Mouse (Mus musculus) embryonic fibroblast, embryonic 13.5 days (primary cell): ENCODE measurements at regions not wholly inside any gene's neighbourhood (a gene's known extent, or its start where the extent isn't known, plus 50 kb on each side); places are given as distances from the start of the nearest gene placed in this dataset.

Experiments used
- CTCF ChIP-seq: IDR thresholded peaks from 2 replicates; pipeline ENCODE4 v1.5.1; 2011; ENCODE audit warnings: mild to moderate bottlenecking, control low read depth, low read length, moderate library complexity, borderline replicate concordance; ENCODE audit not compliant: insufficient read depth
- POLR2A ChIP-seq: IDR thresholded peaks from 2 replicates; pipeline ENCODE4 v1.6.1; 2011; ENCODE audit warnings: low read depth, mild to moderate bottlenecking, control low read depth, low read length, moderate library complexity

DNA sequence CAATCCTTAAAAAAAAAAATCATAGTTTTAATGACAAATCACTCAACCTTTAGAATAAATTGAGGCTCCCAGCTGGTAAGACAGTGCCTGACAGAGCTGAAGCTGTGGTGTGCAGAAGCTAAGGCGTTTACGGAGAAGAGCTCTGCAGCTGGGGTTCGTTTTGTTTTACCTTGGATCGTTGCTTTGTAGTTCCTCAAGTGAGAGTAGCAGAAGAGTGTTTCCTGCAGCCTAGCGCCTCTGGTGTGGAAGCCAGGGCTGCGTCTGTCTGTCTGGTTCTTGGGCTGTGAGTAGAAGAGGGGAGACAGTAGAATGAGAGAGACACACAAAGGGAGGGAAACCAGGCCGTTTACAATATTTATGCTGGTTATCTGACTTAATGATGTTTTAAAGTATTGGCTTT, 296.8 kb downstream of the Irs2 start:
- TF ChIP-seq CTCF (no peak), POLR2A (no peak)
